Mouse (Mus musculus) spleen, adult 18-20 months (tissue): Measurements from ENCODE around the gene Samd13.

Experiments used
- DNase-seq, 2 experiments: peaks; one replicate each; pipeline ENCODE4 v3.0.0; 2022; ENCODE audit warnings: mixed read lengths in 2 of 2

Gene Samd13

GRCm38 (mm10) chr3:146611821-146612220 lies 73.6 kb downstream of the Samd13 start:
- no peak for DNase-seq

- no peak for DNase-seq
Measured at GRCm38 (mm10) chr3:146611261-146611660, 74.1 kb downstream of the Samd13 start.

GRCm38 (mm10) chr3:146610322-146610721 lies 75.1 kb downstream of the Samd13 start:
- DNase-seq, result no peak

GRCm38 (mm10) chr3:146607368-146607767 lies 78.0 kb downstream of the Samd13 start:
- DNase-seq, result no peak

GRCm38 (mm10) chr3:146604647-146605046 lies 80.7 kb downstream of the Samd13 start:
- DNase-seq, result no peak

GRCm38 (mm10) chr3:146602531-146602930 lies 82.9 kb downstream of the Samd13 start:
- no peak for DNase-seq

GRCm38 (mm10) chr3:146601205-146601604 lies 84.2 kb downstream of the Samd13 start:
- DNase-seq, result no peak

GRCm38 (mm10) chr3:146599198-146599900 lies 86.0 kb downstream of the Samd13 start:
- no peak for DNase-seq

GRCm38 (mm10) chr3:146598411-146598810 lies 87.0 kb downstream of the Samd13 start:
- DNase-seq, result no peak

GRCm38 (mm10) chr3:146596864-146597263 lies 88.5 kb downstream of the Samd13 start:
- DNase-seq, result no peak

GRCm38 (mm10) chr3:146596387-146596786 lies 89.0 kb downstream of the Samd13 start:
- DNase-seq, result no peak

- DNase-seq, result no peak
Measured at GRCm38 (mm10) chr3:146595440-146595839, 90.0 kb downstream of the Samd13 start.
